Mouse (Mus musculus) limb, embryonic 14.5 days (tissue): Measurements from ENCODE around the gene Mib2. TPM values are rescaled to one million over a fixed set of nuclear protein-coding genes. Genes with fewer than 3 reads are reported as not detected.
"Not testable (repeated sequence)": the region's sequence is repeated elsewhere in the genome, so short reads cannot be mapped to it uniquely, and the experiment has no call there.

Experiments
- ATAC-seq: fragments of 200-750 bp; cut with Nextera tagmentation; 2 replicates; pipeline ENCODE4 v1.8.0; 2017; ENCODE audit warnings: low read depth, moderate number of reproducible peaks, moderate TSS enrichment; ENCODE audit not compliant: low FRiP score
- DNase-seq: peaks from one replicate; pipeline ENCODE4 v3.0.0-alpha.2; 2015; ENCODE audit warnings: low spot score
- H3K27ac ChIP-seq: fragments of 300-500 bp; sonication (generic); replicated peaks from 2 replicates; pipeline ENCODE4 v1.5.1; 2014; ENCODE audit warnings: low read depth, mild to moderate bottlenecking, low read length, moderate library complexity, mixed read lengths
- H3K27me3 ChIP-seq: fragments of 300-500 bp; sonication (generic); 2 replicates; pipeline ENCODE4 v1.6.1; 2014; ENCODE audit warnings: low read length, mixed read lengths; ENCODE audit not compliant: control insufficient read depth, insufficient read depth
- H3K36me3 ChIP-seq: fragments of 300-500 bp; sonication (generic); 2 replicates; pipeline ENCODE4 v1.6.1; 2014; ENCODE audit warnings: mild to moderate bottlenecking, low read length, moderate library complexity, mixed read lengths; ENCODE audit not compliant: control insufficient read depth, insufficient read depth
- H3K4me1 ChIP-seq: fragments of 300-500 bp; sonication (generic); 2 replicates; pipeline ENCODE4 v1.6.1; 2014; ENCODE audit warnings: antibody characterized with exemption, low read length, mixed read lengths; ENCODE audit not compliant: control insufficient read depth, insufficient read depth
- H3K4me2 ChIP-seq: fragments of 300-500 bp; sonication (generic); replicated peaks from 2 replicates; pipeline ENCODE4 v1.6.1; 2014; ENCODE audit warnings: low read depth, mild to moderate bottlenecking, low read length, moderate library complexity; ENCODE audit not compliant: severe bottlenecking
- H3K4me3 ChIP-seq: fragments of 300-500 bp; sonication (generic); replicated peaks from 2 replicates; pipeline ENCODE4 v1.5.1; 2014; ENCODE audit warnings: low read length
- H3K9ac ChIP-seq: fragments of 300-500 bp; sonication (generic); 2 replicates; pipeline ENCODE4 v1.6.1; 2014; ENCODE audit warnings: mild to moderate bottlenecking, low read depth, low read length, moderate library complexity; ENCODE audit not compliant: severe bottlenecking
- H3K9me3 ChIP-seq: fragments of 300-500 bp; sonication (generic); 2 replicates; pipeline ENCODE4 v1.6.1; 2016; ENCODE audit warnings: low read length; ENCODE audit not compliant: control insufficient read depth
- POLR2A ChIP-seq: fragments of 200-500 bp; IDR thresholded peaks from 2 replicates; pipeline ENCODE4 v1.8.0; 2012; ENCODE audit warnings: inconsistent platforms, mild to moderate bottlenecking, moderate library complexity, borderline replicate concordance; ENCODE audit not compliant: insufficient read depth, insufficient read length; ENCODE audit errors: extremely low read depth
- WGBS: fragments of 180-500 bp; shearing (Covaris S2); extraction: QIAGEN DNeasy Blood & Tissue Kit; methylation state at CpG from one replicate; pipeline ENCODE4 v1.1.7; 2014; 5-methylcytosine and 5-hydroxymethylcytosine counted together
- polyA plus RNA-seq, 2 experiments: library from polyadenylated mRNA; depleted of rRNA in 1 of 2; stranded (reverse) in 1 of 2; unstranded in 1 of 2; fragments of >200 nt; fragmentation: Nextera tagmentation in 1 of 2; extraction: Ambion mirVana in 1 of 2; gene quantifications; 2 replicates each; pipeline versions ENCODE4 v1.2.1 to v1.2.3; 2012 to 2014

The Mib2 gene
- polyA plus RNA-seq, 2 experiments, result 29.5 to 77.4 TPM

DNA sequence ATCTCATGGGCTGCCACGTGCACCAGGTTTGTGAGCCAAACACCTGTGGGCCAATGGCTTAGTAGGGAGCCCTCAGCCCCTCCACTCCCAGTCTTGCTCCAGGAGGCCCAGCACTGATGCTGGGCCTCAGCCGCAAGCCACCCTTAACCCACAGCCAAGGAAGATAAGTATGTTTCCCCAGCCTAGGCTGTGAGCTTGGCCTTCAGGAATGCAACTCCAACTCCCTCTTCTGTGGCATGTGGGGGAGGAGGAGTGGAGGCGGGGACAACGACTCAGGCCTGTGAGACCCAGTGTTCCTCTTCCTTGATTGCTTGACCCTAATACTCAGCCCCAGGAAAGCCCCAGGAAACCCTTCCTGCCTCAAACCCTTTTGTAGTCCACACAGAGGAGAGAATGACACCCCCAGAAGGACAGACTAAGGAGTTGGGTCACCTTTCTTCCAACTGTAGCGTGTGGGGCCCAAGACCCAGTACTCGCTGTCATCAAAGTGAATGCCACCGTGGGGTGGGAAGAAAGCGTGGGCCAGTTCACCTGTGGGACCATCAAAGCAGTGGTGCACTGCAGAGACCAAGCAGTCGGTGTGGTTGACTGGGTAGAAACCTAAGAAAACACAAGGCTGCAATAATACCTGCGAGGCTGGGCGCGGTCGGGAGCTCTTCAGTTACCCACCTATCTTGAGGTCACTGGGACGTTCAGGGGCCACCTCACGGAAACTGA is 17.3 kb downstream of the Mib2 start:
- 62% methylated on average over 15 of the region's 15 CpGs for WGBS
- Histone ChIP-seq H3K27me3 (peaks cover 53% of the 10 kb centered on the region), H3K36me3 (peaks cover 57% of the 10 kb centered on the region), H3K4me3 (no peak overlapping the region), H3K27ac (no peak overlapping the region), H3K9ac (no peak overlapping the region), H3K4me1 (peaks cover 28% of the 10 kb centered on the region), H3K9me3 (no peaks in the 10 kb centered on the region), H3K4me2 (peak overlapping the region; percentile 94; the same call in 1 of the 2 replicates)
- no peak for TF ChIP-seq POLR2A
- ATAC-seq (no peak), DNase-seq (no peak)

DNA sequence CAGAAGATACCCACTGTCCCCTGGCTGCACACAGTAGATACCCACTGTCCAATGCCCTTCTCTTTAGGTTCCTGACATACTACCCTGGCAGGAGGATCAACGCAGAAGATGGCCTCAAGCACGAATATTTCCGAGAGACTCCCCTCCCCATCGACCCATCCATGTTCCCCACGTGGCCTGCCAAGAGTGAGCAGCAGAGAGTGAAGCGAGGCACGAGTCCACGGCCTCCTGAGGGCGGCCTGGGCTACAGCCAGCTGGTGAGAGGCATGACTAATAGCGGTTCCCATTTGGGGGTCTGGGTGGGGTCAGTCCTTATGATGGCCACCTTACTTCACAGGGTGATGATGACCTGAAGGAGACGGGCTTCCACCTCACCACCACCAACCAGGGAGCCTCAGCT is 19.6 kb downstream of the Mib2 start:
- ATAC-seq (no peak), DNase-seq (no peak)
- Histone ChIP-seq H3K4me1 (peaks cover 19% of the 10 kb centered on the region), H3K9ac (no peak overlapping the region), H3K27ac (no peak overlapping the region), H3K27me3 (peaks cover 36% of the 10 kb centered on the region), H3K4me2 (no peak overlapping the region), H3K9me3 (no peaks in the 10 kb centered on the region), H3K36me3 (peaks cover 63% of the 10 kb centered on the region), H3K4me3 (no peak overlapping the region)
- TF ChIP-seq POLR2A, result no peak
- WGBS, result 93% methylated on average over 11 of the region's 11 CpGs

DNA sequence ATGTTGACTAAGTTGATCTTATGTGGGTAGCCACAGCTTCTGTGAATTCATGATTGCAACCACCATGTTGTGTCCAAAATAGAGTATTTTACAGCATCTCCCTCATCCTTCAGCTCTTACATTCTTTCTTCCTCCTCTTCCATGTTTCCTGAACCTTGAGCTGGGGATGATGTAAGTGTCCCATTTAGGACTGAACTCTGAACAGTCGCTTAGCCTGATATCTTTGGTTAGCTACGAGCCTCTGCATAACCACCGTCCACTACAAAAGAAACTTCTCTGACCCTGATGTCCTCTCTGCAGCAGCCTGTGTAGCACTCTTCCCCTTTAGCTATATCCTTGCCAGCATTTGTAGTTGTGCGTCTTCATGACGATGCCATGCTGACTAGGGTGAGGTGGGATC is 23.3 kb downstream of the Mib2 start:
- DNase-seq (no peak), ATAC-seq (no peak)
- Histone ChIP-seq H3K27me3 (0 out of 2 replicates have a peak, but pooled peaks cover under 1% of the 10 kb centered on the region), H3K36me3 (peaks cover 92% of the 10 kb centered on the region), H3K9me3 (no peaks in the 10 kb centered on the region), H3K9ac (no peak overlapping the region), H3K4me3 (no peak overlapping the region), H3K4me2 (no peak overlapping the region), H3K27ac (no peak overlapping the region), H3K4me1 (no peaks in the 10 kb centered on the region)
- WGBS, result 95% methylated on average over 5 of the region's 5 CpGs
- TF ChIP-seq POLR2A, result no peak

DNA sequence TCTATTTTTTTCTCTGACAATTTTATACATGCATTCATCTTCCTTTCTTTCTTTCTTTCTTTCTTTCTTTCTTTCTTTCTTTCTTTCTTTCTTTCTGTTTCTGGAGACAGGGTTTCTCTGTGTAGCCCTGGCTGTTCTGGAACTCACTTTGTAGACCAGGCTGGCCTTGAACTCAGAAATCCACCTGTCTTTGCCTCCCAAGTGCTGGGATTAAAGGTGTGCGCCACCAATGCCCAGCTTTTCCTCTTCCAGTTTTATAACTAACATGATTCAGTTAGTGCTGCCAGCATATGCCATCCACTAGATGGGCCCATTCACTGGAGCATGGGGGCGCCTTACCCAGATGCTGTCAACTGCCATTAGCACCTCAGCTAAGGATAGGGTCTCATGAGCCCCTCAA is 23.7 kb downstream of the Mib2 start, which contains the start of gene Gm10563:
Gene Gm10563, minus strand, starts transcription at position 101 of the 400 bp plus-strand sequence.
- not testable (repeated sequence) for ATAC-seq, H3K27ac ChIP-seq, H3K4me1 ChIP-seq, DNase-seq, H3K27me3 ChIP-seq, H3K4me2 ChIP-seq, H3K9ac ChIP-seq, H3K9me3 ChIP-seq, H3K4me3 ChIP-seq
- 93% methylated on average over 2 of the region's 2 CpGs for WGBS
- peaks cover 92% of the 10 kb centered on the region for H3K36me3 ChIP-seq

DNA sequence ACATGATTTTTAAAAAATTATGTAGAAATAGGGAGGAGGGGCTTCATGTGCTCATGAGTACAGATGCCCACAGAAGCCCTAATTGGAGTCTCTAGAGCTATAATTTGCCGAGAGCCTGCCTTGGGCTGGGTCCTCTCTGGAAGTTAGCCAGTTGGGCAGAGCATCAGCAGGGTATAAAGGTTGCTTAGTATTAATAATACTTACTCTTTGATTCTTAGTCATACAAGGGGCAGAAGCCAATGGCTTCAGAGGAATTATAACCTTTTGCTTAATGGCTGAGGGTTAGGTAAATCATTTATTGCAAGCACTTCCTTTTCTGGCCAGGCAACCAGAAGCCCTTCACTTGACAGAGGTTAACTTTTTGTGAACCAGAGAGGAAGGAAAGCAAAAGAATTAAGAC is 25.5 kb downstream of the Mib2 start:
- H3K4me2 ChIP-seq, result no peak overlapping the region
- DNase-seq (no peak), ATAC-seq (no peak)
- no peaks in the 10 kb centered on the region for H3K9me3 ChIP-seq
- H3K4me1 ChIP-seq, result no peaks in the 10 kb centered on the region
- H3K36me3 ChIP-seq, result peaks cover 89% of the 10 kb centered on the region
- H3K27ac ChIP-seq, result no peak overlapping the region
- no peak for TF ChIP-seq POLR2A
- H3K27me3 ChIP-seq, result no peaks in the 10 kb centered on the region
- H3K9ac ChIP-seq, result no peak overlapping the region
- H3K4me3 ChIP-seq, result no peak overlapping the region
- WGBS, result 97% methylated on average over 1 of the region's 1 CpGs
